Mouse (Mus musculus) brain, embryonic 14.5 days (tissue): ENCODE measurements around the gene Fmo2. TPM values are rescaled to one million over a fixed set of nuclear protein-coding genes. Genes with fewer than 3 reads are reported as not detected.

ENCODE experiments used
- DNase-seq: peaks from one replicate; pipeline ENCODE4 v3.0.0-alpha.2; 2011; ENCODE audit warnings: low read depth
- CTCF ChIP-seq: fragments of 200-500 bp; IDR thresholded peaks from 2 replicates; pipeline ENCODE4 v1.5.1; 2012; ENCODE audit warnings: inconsistent platforms, mild to moderate bottlenecking, moderate library complexity, borderline replicate concordance; ENCODE audit not compliant: insufficient read depth, insufficient read length; ENCODE audit errors: extremely low read depth
- POLR2A ChIP-seq: fragments of 200-500 bp; IDR thresholded peaks from 2 replicates; pipeline ENCODE4 v1.6.1; 2012; ENCODE audit warnings: mild to moderate bottlenecking, inconsistent platforms, borderline replicate concordance; ENCODE audit not compliant: poor library complexity, insufficient read depth, insufficient read length, severe bottlenecking; ENCODE audit errors: extremely low read depth
- polyA plus RNA-seq: library from polyadenylated mRNA; depleted of rRNA; stranded (reverse); fragments of >200 nt; gene quantifications from 2 replicates; pipeline ENCODE4 v1.2.3, GENCODE M21; 2012; rRNA removed

Fmo2 gene
- polyA plus RNA-seq, result 0.14 and 0.34 TPM in 2 replicates

- no peak for TF ChIP-seq CTCF
- TF ChIP-seq POLR2A, result no peak
- DNase-seq, result no peak
Observed at GRCm38 (mm10) chr1:162897838-162898811, at the start of gene Fmo2. Gene Fmo2 (minus strand): TSS chr1:162898726.

- no peak for TF ChIP-seq CTCF
- TF ChIP-seq POLR2A, result no peak
Observed at GRCm38 (mm10) chr1:162947934-162948333, 49.4 kb upstream of the Fmo2 start.

DNA sequence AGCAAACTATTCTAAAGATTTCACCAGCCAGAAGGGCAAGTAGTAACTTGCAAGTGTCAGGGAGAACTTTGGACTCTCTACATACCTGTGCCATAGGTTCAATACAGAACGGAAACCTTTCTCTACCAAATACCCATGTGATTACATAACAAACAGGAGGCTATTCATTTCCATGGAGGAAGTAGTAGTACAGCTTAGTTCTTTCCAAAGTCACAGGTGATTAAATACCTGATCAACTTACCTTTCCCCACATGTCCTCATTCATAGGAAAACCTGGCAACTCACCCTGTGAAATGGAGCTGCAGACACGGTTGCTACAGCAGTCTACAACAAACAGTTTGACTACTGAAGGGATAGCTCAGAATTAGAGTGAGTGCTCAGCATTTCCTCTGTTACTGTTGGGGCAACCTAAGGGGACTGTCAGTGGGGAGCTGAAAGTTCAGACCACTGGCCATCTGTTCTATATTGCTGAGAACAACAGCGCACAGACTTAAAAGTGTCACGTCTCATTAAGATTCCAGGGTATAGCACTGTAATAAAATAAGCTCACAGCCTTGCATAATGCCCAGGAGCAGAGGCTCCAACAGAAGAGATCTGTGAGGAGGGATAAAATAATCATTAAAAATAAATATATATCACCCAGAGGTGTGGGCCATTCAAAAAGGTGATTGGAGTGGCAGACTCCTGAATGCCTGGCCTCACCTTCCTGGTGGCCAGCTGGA lies 48.5 kb upstream of the Fmo2 start:
- peak; percentile 13 for DNase-seq
- TF ChIP-seq CTCF, result no peak

More at GRCm38 (mm10) chr1:162947934-162948333, 49.4 kb upstream of the Fmo2 start:
- DNase-seq, result peak; percentile 11

DNA sequence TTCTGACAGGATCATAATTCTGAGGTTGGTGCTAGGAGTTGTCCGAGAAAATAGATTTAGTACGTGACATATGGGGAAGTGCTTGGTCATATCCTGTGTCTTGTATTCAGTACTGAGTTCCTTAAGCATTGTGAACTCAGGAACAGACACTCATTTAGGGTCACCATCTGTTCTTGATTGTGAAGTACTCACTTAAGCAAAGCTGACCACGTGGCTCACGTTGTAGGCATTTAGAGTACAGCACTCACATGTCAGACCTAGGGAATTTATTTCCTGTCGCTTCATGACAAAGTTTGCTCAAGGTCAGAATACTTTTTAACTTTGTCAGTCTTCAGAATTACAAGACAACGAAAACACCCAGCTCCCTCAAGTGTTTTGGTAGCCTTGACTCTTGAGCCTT lies 45.2 kb upstream of the Fmo2 start:
- TF ChIP-seq POLR2A (no peak), CTCF (no peak)
- DNase-seq, result no peak

DNA sequence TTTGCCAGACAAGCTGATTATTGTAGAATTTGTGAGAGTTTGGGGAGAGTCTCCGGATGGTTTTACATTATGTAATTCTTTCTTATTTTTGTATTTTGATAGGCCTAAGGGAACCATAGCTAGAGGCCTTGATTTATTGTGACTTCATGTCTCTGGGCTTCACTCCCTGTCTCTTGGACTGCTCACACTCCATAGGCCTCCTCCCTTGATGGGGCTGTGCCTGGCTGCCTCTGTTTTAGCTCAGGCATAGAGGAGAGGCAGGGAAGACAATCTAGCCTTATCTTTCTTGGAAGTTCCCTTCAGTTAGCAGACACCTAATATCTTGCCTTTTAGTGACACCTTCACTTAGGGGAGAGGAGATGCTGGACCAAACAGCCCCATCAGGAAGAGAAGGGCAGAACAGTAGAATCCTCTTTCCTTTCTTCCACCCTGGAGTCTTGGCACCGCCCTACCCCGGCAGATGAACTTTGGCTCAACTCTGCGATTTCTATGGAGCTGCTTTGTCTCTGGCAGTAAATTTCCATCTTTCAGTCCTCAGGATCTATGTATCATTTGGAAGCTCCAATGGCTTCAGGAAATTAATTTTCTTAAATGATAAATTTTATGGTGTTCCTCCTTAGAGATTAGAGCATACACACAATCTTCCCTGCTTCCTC lies 40.3 kb upstream of the Fmo2 start:
- no peak for DNase-seq
- TF ChIP-seq POLR2A (no peak), CTCF (no peak)

DNA sequence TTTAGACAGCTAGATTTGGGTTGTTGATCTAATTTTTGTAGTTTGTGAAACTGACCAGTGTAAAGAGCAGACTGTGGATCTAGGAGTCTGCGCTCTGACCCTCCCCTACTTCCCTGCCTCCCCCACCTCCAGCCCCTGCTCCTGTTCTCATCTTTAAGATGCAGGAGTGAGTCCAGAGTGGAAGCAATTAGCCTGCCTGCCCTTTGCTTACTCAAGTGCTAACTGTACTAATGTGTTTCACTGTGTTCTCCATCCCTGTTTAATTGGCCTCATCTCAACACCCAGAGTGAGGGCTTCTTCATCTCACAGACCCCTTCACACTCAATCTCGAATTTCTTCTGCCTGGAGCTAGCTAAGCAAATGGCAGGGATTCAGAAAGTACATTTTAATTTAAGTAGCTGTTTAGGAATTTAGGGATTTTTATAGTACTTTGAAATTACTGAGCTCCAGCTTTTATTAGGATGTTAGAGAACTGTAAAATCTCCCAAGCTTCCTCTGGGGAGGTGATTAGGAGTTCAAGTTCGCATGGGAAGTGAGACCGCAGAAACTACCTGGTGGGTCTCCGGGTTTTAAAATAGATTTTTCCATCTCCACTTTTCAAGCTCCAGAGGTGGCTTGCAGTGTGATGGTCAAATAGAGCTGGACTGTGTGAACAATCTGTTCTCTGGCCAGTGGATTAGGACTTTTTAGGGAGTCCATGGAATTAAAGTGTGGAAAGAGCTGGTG lies 39.6 kb upstream of the Fmo2 start:
- TF ChIP-seq POLR2A, result no peak
- no peak for TF ChIP-seq CTCF
- peak; percentile 32 for DNase-seq

- TF ChIP-seq CTCF, result no peak
- no peak for TF ChIP-seq POLR2A
- DNase-seq, result no peak
Observed at GRCm38 (mm10) chr1:162937415-162937814, 38.9 kb upstream of the Fmo2 start, which contains the start of gene Fmo6. Gene Fmo6 (minus strand): TSS chr1:162937515.

DNA sequence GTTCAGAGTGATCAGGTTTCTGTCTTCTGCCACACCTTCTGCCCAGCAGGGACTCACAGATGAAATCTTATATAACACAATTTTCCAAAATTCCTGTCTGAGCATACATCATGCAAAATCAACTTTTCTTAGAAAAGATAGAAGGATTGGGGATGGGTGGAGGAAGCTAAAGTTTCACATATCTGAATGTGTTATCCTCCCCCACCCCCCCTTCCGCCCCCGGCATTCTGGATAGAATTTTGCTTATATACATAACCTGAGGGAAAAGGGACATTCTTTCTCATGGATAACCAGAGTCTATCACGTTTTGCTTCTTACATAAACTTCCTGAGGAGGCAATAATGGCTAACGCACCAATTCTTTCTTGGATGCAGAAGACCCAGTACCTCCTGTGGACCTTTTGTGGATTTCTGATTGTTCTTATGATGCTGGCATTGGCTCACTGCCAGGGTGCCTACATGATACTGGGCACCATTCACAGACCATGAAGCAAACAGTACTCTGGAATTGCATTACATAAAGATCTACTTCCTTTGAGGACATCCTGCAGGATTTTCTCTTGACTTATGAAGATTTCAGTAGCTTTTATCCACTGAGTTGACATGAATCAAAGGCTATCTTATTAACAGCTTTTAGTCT lies 36.0 kb upstream of the Fmo2 start:
- TF ChIP-seq POLR2A (no peak), CTCF (no peak)
- no peak for DNase-seq

DNA sequence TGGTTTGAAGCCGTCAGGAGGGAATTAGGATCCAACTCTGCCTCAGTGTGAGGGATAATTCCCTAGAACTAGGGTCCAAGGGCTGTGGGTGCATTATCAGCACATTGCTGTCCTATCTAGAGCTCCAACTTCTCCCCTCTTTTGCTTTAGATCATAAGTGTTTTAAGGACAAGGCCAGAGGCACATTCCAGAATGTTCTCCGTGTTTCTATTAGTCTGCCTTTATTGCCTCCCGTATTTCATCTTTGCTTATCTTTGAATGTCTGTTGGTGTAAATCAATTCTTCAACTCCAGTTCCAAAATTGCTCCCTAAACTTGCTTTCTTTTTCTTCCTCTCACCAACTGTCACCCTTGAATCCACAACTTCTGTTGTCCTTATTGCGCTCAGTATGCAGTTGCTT lies 33.9 kb upstream of the Fmo2 start:
- no peak for TF ChIP-seq CTCF
- TF ChIP-seq POLR2A, result no peak
- no peak for DNase-seq

- TF ChIP-seq POLR2A, result no peak
- no peak for TF ChIP-seq CTCF
- DNase-seq, result no peak
Observed at GRCm38 (mm10) chr1:162931880-162932279, 33.4 kb upstream of the Fmo2 start.

GRCm38 (mm10) chr1:162931310-162931875 lies 32.9 kb upstream of the Fmo2 start:
- peak; percentile 8 for DNase-seq
- no peak for TF ChIP-seq CTCF
- no peak for TF ChIP-seq POLR2A
